Mouse (Mus musculus): ENCODE results near the gene Cacna1g.

The Cacna1g gene

GRCm38 (mm10) chr11:94473707-94474543 lies at the start of gene Cacna1g:
Gene Cacna1g, minus strand, starts transcription at chr11:94474198.
- DNase-seq (ENCODE audit: low spot score in 2 of 2) = peak; percentile 72 to 82

DNA sequence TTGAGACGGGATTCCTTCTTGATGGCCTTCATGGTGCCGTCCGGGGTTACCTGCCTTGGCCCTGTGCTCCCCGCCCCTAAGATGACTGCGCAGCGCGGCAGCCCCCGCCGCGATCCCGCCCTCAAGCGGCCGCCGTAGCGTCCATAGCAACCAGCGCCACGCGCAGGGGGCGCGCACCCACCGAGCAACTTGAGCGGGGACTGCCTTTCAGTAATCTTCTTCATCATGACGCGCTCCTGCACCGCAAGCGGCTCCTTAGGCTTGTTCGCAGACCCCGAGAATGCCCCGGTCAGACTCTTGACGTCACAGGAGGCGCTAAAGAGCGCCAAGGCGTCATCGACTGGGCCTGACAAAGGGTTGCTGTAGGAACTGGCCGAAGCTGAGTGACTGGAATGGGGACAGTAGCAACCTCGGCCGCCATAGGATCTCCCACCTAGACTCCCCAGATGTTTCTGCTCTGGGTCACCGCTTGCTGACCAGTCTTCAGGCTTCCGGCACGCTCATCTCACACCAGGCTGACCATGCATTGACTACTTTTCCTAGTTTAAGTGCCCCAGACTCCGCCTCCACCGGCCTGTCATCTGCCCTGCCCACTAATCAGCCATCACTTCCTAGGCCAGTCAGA lies 47.3 kb upstream of the Cacna1g start, which contains the start of gene Mycbpap:
Gene Mycbpap (minus strand): TSS at position 524 of the 625 bp plus-strand sequence.
- DNase-seq (ENCODE audit: low spot score in 2 of 2) = peak; percentile 26 to 67

GRCm38 (mm10) chr11:94513452-94513851 lies 39.5 kb upstream of the Cacna1g start:
- no peak for DNase-seq (ENCODE audit: low spot score in 2 of 2)

GRCm38 (mm10) chr11:94508976-94509375 lies 35.0 kb upstream of the Cacna1g start:
- DNase-seq (ENCODE audit: low spot score in 2 of 2) = no peak

- no peak for DNase-seq (ENCODE audit: low spot score in 2 of 2)
Measured at GRCm38 (mm10) chr11:94501482-94501881, 27.5 kb upstream of the Cacna1g start.

- DNase-seq (ENCODE audit: low spot score in 2 of 2) = no peak
Measured at GRCm38 (mm10) chr11:94500362-94500761, 26.4 kb upstream of the Cacna1g start.

GRCm38 (mm10) chr11:94499661-94500152 lies 25.7 kb upstream of the Cacna1g start, which contains the start of gene Epn3:
Gene Epn3, minus strand, starts transcription at chr11:94499974.
- no peak for DNase-seq (ENCODE audit: low spot score in 2 of 2)

DNA sequence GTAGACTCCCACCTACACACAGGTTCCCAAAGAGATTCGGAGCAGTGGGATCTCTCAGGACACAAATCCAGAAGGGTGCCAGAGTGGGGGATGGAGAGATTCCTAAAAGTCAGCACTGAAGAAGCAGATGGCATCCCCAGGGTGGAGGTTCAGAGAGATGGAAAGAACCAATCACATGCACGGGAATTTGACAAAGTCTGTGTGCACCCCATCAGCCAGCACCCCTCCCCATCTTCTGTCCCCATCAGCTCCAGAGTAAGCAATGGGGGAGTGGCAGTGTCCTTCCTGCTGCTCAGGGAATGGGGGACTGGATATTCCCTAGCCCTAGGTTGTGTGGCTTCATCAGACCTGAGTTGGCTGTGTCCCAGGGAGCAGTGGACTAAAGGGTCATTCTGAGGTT lies 25.0 kb upstream of the Cacna1g start:
- DNase-seq (ENCODE audit: low spot score in 2 of 2) = no peak

DNA sequence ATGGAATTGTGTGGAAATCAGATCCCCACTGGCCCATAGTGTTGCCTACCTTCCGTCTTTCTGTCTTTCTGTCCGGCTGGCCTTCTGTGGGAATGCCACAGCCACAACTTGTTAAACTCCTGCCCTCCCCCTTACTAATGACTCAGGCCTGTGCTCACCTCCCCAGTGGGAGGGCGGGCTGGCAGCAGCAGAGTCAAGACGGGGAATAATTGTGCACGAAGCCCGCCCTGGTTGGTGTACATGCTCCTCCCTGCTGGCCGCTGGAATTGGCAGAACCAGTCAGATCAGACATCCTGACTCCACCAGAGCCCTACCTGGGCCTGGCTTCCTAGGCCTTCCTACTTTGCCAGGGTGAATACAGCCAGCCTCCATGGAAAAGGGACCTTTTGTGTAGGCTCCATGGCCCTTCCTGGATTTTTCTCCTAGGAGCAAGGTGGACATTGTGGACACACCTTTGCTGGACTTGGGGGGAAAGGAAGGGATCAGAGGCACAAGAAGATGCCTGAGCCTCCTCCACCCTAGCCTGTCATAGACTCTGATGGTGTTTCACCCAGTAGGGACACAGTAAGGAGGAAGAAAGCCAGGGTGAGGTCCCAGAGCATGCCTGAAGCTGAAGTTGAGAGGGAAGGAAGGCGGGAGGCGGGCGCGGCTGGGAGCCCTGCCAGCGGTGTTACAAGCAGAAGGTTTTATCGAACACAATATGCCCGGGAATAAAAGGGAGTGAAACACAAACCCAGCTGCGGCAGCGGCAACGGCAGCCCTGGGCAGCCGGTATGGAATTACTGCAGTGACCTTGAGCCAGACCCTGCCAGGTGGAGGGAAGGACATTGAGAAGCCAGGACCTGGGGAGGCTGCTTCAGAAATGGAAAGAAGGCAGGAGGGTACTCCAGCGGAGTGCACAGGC lies 24.3 kb upstream of the Cacna1g start:
- no peak for DNase-seq (ENCODE audit: low spot score in 2 of 2)

- DNase-seq (ENCODE audit: low spot score in 2 of 2) = no peak
Measured at GRCm38 (mm10) chr11:94495415-94495814, 21.4 kb upstream of the Cacna1g start.

DNA sequence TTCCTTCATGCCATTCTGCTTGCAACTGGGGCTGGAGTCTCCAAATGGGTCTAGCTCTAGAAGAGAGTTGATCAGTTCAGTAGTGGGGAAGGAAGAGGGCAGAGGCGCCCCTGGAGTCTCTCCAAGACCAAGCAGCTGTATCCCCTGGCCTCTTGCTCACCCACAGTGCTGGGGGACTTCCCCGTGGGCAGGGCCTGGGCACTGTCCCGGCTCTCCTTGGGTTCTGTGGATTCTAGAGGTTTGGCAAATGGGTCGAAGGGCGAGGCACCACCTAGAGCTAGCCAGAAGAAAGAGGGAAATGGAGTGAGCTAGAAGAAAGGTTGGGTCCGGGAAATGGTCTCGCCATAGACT lies 17.7 kb upstream of the Cacna1g start:
- DNase-seq (ENCODE audit: low spot score in 2 of 2) = no peak

DNA sequence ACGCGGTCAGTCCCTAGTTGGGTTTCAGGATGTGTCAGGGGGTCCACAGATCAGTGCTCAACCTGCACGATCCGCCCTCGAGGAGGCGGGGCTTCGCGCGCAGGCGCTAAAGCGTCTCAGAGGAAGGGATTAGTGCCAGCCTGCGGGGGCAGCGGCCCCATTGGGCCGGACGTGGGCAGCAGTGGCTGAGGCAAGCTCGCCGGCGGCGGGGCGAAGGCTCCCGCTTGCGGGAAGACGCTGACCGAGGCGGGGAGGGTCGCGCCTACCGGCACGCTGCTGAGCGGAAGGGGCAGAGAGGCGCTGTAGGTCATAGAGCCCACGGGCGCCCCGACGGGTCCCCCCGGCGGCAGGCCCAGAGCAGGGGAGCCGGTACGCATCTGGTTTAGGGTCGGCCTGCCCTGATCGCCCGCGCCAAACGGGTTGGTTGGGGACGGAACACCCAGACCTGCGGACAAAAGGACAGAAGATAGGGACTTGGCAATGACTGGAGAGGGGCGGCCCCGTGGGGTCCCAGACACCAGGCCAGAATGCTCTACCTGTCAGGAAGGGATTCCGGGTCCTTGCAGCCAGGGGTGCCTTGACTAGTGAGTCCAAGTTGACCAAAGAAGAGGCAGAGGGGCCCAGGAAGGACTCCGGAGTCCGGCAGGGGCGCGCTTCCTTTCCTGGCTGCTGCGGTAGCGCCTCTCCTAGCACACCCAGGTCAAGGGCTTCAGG lies 17.2 kb upstream of the Cacna1g start:
- no peak for DNase-seq (ENCODE audit: low spot score in 2 of 2)

DNA sequence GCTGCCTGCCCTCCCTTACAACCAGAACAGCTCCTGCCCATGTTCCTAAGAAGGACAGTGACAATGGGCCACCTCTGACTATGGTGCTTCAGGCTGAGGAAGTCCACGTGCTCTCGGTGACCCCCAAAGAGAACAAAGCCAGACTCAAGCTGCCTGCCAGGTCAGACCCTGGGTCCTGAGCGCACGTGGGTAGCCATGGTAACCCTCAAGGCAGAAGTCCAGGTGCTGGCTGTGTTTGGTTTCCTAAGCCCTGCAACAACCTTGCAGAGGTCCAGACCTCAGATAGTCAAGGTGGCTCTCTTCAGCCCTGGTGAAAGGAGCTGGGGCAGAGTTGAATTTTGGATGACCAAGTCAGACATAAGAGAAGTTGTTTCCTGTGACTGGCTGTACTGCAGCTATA lies 15.7 kb upstream of the Cacna1g start:
- DNase-seq (ENCODE audit: low spot score in 2 of 2) = no peak

DNA sequence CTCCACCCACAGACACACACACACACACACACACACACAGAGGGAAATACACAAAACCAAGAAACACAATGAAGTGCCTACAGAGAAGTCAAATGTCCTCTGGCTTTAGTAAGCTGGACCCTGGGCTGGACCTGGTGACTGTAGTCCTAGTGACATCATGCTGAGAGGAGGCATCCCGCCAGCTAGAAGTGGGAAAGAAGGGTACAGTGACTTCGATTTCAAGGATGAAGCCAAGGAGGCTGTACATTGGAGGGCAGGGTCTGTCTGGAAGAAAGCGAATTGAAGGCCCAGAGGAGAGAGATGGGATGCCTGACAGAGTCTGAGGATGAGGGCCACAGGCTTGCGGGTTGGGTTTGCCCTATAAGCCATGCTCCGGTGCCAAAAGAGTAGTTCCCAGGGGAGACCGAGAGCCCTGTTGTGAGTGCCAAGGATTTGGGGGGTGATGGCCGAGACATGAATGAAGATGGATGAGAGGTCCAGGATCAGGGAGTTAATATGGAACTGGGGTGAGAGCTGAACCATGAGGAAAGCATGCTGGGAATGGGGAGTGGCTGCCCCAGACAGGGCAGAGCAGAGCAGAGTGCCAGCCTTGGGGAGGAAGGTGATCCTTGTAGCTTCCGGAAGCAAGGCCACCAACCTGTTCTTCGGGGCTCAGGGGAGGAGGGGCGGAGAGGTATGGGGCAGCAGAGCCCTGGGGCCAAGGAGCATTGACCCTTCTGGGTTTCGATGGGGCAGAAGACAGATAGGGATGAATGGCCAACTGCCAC lies 15.0 kb upstream of the Cacna1g start:
- DNase-seq (ENCODE audit: low spot score in 2 of 2) = no peak

DNA sequence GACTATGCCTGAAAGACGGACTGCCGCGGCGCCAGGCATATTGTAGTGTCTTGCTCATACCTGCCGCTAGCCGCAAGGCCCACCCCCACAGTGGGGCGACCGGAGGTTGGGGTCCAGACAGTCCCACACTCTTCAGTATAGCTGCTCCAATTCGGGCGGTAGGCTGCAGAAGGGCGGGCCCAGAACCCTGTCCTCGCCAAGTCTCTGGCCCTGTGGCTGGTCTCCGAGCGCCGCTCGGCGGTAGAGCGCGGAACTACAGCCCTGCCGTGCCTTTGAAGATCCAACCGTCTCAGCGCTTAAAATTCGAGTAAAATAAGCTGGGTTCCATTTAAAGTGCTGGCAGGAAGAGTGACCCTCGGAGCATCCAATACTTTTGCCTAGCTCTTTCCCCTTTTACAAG lies 12.0 kb upstream of the Cacna1g start, which contains the start of gene Spata20:
Gene Spata20 (minus strand): TSS at position 179 of the 400 bp plus-strand sequence.
- peak; percentile 80 to 93 for DNase-seq (ENCODE audit: low spot score in 2 of 2)

DNA sequence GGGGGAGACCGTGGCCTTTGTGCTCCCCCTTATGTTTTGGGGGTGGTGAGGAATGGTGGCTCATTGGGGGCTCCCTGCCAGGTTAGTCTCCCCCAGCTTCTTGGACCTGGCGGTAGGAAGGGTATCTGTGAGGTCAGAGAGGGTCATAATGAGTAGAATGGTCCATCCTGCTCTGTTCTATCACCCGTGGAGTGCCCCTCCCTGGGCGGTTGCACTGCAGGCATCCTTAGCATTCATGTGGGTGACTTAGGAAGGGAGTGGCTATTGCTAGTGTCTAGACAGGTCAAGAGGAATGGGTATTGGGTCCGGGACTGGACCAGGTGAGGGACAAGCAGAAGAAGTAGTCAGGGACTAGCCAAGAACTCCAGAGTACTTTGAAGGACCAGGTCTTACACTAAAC lies 11.2 kb upstream of the Cacna1g start:
- DNase-seq (ENCODE audit: low spot score in 2 of 2) = no peak

- no peak for DNase-seq (ENCODE audit: low spot score in 2 of 2)
Measured at GRCm38 (mm10) chr11:94484636-94485035, 10.6 kb upstream of the Cacna1g start.

DNA sequence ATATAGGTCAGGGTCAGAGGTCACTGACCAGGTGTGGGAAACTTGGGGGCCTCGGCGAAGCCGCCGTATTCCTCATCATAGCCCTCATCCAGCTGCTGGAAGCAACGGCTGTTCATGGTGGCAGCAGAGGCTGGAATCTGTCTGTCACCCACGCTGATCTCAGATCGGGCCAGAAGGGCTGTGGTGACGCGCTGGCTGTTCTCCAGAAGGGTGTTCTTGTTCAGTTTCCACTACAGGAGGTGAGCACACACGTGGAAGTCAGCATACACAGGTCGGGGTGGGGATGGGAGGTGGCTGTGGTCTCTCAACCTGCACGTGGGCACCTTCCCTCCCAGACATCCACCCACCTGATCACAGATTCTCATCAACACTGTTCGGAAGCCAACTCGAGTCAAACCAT lies 9.9 kb upstream of the Cacna1g start:
- DNase-seq (ENCODE audit: low spot score in 2 of 2) = no peak

DNA sequence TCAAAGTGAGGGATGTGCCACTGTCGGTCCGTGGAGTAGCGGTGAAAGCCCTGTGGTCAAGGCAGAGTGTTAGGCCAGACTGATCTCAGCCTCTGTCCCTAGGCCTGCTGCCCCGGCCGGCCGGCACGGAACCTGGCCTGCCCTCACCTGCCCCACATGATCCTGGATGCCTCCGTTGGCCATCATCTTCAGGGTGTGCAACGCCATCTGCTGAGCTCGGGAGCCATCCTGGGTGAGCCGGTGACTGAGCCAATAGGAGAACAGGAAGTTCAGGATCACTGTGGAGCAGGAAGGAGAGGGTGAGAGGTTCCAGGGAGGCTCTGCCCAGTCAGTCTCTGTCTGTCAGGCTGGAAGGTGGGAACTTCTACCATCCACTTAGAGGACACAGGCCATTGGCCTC lies 9.4 kb upstream of the Cacna1g start:
- DNase-seq (ENCODE audit: low spot score in 2 of 2) = no peak

GRCm38 (mm10) chr11:94482738-94483137 lies 8.7 kb upstream of the Cacna1g start:
- DNase-seq (ENCODE audit: low spot score in 2 of 2) = no peak

Data from spleen, postnatal 4 days (tissue).